Mouse (Mus musculus): ENCODE results near the gene Maea. TPM values are rescaled to one million over a fixed set of nuclear protein-coding genes. Genes with fewer than 3 reads are reported as not detected.

Maea gene
- total RNA-seq, 2 experiments from 2014 or later: 85.3 to 93.5 TPM

DNA sequence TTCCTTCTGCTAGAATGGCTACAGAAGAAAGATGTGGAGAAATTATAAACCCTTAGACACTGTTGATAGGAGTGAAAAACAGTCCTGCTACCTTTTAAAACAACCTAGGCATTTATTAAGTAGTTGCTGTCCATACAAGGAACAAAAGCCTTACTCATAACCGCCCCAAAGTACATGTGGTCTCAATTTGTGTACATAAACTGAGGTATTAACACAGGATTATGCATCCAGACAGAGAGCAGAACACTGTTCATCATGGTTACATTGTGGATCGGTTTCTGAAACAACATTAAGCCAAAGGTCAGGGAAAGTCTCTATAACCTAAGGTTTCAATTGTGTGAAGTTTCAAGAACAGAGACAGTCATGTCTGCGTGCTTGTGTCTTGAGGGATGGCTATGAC is 17.7 kb downstream of the Maea start:
- DNase-seq (ENCODE audit: low spot score in 2 of 2): no peak

DNA sequence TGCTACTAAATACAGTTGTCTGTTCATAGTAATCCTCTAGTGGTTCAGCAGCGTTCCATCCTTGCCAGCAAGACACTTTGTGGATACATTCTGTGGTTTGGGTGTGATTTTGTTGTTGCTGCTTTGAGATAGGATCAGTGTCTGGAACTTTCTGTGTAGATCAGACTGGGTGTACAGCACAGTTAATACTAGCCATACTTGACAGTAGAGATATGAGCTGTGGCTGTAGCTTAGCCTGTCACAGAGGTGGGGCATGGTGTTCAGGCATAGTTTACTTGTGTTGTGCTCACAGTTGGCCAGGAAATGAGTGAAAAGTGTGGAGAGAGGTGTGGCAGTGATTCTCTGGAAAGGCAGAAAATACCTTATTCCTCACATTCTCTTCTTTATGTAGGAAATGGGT is 22.2 kb downstream of the Maea start:
- no peak for DNase-seq (ENCODE audit: low spot score in 2 of 2)

DNA sequence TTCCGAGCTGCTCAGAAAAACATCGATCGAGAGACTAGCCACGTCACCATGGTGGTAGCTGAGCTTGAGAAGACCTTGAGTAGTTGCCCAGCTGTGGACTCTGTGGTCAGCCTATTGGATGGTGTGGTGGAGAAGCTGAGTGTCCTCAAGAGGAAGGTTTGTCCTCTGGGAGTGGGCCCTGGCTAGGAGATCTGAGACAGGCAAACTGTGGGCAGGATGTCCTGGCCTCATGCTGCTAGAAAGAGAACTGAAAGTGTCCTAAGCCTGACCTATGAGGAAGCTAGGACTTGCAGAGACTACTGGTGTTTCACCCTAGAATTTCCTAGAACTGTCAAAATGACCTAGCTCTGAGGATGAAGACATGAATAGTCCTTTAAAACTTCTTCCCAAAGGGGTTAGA is 23.2 kb downstream of the Maea start:
- no peak for DNase-seq (ENCODE audit: low spot score in 2 of 2)

DNA sequence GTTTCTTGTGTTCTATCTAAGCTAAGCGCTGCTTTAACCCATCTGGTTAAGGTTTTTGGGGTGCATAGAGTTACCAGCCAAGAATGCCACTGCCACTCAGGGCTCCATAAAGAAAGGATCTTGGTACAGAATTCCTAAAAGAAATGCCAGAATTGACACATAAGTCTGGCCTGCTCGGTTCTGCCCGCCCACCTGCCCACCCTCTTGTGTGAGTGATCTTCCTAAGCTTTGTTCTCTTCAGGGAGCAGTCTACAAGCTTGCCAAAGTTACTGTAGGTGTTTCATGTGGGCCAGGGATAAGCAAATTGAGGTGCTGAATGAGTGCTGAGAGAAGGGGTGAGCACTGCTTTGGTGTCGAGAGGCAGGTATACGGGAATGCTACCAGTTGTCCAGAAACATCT is 28.0 kb downstream of the Maea start:
- DNase-seq (ENCODE audit: low spot score in 2 of 2): no peak

DNA sequence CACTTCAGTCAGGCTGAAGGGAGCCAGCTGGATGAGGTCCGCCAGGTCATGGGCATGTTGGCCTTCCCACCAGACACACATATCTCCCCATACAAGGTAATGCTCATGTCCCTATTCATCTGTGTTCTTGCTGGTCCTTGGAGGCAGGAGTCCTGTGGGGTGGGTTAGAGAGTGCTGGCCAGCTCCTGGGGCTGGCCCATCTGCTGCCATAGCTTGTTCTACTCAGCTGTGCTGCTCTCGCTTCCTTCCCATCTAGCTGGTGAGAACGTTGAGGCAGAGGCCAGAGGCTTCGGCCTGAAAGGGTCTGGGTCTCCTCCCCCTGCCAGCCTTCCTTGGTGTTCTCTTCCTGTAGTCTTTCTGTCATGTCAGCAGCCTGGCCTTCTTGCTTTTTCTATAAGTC is 33.3 kb downstream of the Maea start:
- DNase-seq (ENCODE audit: low spot score in 2 of 2): no peak

DNA sequence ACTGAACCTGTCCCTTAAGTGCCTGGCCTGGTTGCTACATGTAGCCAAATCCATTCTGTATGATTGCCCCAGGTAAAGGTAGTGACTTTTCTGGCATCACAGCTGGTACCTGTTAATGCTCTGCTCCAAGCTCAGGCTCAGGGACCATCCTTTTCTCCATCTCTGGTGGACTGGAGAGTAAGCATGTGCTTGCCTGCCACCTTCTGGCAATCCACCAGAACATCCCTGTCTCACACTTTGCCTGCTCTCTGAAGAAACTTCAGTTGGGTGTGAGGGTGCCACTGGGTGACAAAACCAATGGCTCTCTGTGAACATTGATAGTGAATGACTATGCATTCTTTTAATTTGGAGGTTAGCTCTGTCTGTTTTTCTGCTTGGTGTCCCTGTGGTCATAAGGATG is 35.8 kb downstream of the Maea start:
- DNase-seq (ENCODE audit: low spot score in 2 of 2): no peak

DNA sequence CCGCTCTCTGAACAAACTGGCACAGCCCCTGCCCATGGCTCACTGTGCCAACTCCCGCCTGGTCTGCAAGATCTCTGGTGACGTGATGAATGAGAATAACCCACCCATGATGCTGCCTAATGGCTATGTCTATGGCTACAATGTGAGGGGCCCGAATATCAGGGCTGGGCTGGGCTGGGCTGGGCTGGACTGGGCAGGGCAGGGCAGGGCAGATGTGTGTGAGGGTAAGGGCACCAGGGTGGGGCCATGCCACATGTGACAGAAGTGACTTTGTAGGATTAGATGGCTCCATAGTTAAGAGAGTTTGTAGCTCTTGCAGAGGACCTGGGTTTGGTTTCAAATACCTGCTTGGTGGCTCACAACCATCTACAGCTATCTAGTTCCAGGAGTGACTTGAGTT is 36.4 kb downstream of the Maea start:
- no peak for DNase-seq (ENCODE audit: low spot score in 2 of 2)

DNA sequence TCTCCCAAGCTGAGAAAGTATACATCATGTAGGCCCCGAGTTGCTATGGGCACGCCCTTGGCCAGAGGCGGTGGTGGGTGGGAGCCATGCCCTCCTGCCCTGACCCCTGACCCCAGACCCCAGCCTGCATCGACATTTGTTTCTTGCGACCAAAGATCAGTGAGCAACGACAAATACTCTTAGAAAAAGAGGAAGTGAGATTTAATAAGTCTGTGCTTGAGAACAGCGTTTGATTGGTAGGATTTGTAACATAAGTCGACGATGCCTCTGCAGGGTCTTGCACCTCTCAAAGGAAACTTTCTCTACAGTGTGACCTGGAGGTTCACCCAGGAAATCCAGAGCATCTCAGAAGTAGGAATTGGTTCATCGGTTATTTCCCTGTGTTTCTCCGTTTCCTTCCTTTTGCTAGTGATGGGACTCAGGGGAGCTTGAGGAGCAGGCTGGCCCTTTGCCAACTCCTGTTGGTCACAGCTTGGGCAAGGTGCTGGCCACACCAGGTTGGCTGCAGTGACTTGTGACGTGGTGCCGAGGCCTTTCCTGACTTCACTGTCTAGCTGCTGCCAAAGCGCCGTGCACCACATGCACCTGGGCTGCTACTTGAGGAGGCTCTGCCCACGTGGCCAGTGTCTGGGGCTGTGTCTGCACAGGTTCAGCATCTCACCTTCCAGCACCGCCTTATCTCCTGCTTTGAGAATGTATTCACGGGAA is 37.2 kb downstream of the Maea start:
- no peak for DNase-seq (ENCODE audit: low spot score in 2 of 2)

DNA sequence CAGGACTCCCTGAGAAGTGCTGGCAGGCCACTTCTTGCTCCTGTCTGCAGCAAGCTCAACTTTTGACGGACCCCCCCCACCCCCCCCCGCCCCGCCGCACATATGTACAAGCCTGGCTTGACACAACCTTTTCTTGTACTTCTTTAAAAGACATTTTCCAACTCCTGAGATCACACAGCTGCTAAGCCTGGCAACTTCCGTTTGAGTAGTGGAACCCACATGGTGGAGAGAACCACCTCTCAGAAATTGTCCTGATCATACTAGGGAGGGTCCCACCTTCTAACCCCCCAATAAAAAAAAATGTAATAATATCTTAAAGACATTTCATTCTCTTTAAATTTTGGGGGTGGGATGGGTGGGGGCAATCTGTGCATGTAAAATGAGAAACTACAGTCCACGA is 41.9 kb downstream of the Maea start:
- DNase-seq (ENCODE audit: low spot score in 2 of 2): no peak

DNA sequence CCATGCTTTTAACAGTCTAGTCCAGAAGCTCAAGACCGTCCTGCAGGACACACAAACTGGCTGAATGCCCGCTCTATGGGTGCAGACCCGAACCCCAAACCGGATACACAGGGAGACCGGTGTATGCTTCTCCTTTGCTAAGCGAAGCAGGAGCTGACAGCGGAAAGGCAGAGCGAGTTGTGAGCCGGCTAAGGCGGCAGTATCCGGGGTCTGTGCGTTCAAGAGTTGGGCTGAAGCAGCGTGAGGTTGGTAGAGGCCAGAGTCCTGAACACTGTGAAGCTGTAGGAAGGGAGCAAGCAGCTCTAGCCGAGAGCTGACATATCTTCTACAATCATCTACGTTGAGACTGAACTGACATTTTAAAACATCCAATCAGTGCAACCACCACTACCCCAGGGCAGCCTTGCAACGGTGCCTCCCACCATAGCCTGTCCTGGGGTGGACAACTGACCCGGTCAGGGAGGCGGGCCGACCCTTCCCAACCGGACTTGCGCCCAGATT is 42.5 kb downstream of the Maea start:
- peak in 1 of 2 experiments; percentile 39 for DNase-seq (ENCODE audit: low spot score in 2 of 2)

DNA sequence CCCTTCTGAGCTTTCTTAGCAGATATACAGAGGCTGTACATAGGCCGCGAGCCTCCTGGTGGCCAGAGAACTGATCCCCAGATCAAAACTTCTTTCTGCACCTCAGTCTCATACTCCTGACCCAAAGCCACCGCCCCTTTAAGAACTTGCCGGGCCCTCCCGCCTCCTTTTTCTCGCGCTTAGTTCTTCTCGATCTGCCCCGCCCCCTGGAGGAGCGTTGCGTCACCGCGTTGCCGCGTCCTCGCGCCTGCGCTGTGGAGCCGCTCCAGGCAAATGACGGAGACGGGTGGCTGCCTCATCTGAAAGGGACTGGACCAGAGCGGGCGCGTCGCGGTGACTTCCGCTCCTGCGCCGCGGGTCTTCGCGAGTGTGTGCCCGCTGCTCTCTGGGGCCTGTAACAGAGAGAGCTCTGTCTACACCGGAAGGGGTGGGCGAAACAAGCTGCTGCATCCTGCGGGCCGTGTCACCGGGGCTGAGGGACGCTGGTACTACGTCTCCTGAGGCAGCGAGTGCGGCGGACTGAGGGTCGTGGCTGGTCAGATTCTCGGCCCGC is 43.1 kb downstream of the Maea start, which contains the start of gene Uvssa:
Uvssa (plus strand) TSS at position 248 of the 553 bp plus-strand sequence.
- DNase-seq (ENCODE audit: low spot score in 2 of 2): peak; percentile 98 to 99

DNA sequence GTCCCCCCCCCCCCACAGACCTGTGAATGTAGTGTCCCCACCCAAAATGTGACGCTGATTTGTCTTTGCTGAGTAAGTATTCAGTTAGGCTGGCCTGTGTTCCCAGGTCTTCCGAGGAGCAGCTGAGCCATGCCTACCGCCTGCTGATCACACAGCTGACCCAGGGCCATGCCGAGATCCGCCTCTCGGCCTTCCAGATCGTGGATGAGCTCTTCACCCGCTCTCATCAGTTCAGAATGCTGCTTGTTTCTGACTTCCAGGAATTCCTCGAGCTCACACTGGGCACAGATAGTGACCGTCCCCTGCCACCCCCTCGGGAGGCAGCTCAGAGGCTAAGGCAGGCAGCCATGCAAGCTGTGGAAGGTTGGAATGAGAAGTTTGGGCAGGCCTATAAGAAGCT is 52.2 kb downstream of the Maea start:
- no peak for DNase-seq (ENCODE audit: low spot score in 2 of 2)

DNA sequence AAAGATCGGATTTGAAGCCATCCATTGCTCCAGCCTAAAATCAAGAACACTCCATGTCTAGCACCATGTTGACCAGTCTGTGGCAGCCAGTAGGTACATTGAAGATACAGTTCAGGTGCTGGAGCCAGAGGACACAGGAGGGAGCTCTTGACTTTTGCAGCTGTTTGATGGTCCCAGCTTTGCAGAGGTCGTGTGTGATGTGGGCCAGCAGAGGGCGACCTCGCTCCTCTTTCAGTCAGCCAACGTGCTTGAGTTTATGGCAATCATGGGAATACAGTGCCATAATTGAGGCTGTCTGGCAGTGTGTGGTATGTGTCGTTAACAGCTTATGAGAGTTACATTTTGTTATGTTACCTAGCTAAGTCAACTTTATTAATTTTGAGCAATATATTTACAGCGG is 58.5 kb downstream of the Maea start:
- DNase-seq (ENCODE audit: low spot score in 2 of 2): peak; percentile 75 to 86

DNA sequence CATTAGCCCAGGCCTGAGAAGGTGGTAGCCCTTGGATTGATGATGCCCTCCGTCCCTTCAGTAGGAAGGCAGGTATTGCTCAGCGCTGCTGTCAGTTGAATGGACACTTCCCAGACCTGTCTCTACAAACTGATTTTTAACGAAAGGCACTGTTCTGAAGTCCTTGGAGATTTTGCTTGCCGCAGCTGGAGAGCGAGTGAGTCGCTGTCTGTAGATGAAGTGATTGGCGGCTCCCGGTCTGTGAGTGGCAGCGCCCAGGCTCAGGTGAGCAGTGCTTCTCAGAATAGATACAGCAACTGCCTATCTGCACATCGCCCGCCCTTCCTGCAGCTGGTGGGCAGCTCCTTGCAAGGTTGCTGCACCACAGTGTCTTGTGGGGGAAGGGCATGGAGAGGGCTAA is 60.4 kb downstream of the Maea start:
- DNase-seq (ENCODE audit: low spot score in 2 of 2): no peak

DNA sequence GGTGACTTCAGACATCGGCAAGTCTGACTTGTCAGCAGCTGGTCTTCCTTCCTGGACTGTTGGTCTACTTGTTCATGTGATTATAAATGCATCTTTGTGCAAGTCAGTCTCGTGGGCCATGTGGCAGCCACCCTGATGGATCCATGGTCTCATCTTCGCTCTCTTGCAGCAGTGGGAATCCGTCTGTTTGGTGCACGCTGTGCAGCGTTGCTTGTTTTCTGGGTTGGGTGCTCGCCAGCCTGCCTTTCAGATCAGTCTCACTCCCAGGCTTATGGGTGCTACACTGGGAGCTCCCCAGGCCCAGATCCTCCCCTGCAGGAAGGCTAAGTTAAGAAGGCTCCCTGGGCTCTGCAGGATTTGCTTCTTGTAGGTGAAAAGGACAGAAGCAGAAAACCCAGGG is 61.5 kb downstream of the Maea start:
- peak; percentile 30 to 54 for DNase-seq (ENCODE audit: low spot score in 2 of 2)

DNA sequence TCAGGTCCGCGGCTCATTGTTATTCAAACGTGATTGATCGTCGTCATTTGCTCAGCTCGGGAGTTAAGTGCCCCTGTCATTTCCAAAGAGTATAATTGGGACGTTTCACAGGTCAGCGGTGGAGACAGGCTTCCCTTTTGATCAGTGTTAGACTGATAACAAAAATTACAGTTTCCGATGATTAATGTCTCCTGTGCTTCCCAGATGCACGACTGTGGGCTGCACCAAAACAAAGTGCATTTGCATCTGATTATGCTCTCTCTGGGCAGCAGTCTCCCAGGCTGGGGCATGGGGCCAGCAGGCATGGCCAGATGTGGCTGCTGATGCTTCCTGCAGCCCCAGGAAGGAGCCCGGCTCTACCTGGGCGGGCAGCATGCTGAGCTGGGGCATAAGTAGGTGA is 65.5 kb downstream of the Maea start:
- DNase-seq (ENCODE audit: low spot score in 2 of 2): no peak

DNA sequence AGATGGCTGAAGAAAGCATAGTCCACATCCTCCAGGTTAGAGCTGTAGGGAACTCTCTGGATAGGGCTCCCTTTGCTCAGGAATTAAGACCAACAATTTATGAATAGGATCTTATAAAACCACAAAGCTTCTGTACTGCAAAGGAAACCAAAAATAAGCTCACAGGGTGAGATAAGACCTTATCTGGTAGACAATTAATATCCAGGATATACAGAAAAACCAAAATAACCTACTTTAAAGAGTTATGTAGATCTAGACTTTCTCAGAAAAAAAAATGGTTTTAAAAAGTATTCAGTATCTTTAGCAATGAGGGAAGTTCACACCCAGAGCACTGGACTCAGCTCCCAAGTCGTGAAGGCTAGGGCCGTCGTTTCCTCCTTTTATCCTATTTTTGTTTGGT is 85.0 kb downstream of the Maea start:
- DNase-seq (ENCODE audit: low spot score in 2 of 2): no peak

Other genes with a start within 250 kb of the Maea start
- under 1 TPM; 0.21 to 0.28 TPM for gene Slc5a1, start 231.3 kb upstream of the Maea start, total RNA-seq (2021)
- under 1 TPM; 0.21 to 0.30 TPM for gene Spon2, start 117.1 kb upstream of the Maea start, total RNA-seq (2021)
- gene Ctbp1, start 60.5 kb upstream of the Maea start, total RNA-seq (2021): 100 to 1,000 TPM; 272 to 273 TPM
- gene Uvssa, start 43.0 kb downstream of the Maea start, total RNA-seq (2021): 1 to 10 TPM; 7.6 to 9.9 TPM
- gene Nkx1-1, start 98.5 kb downstream of the Maea start, total RNA-seq (2021): not detected